Mouse (Mus musculus): ENCODE measurements around the gene Gm9195. TPM values are rescaled to one million over a fixed set of nuclear protein-coding genes. Genes with fewer than 3 reads are reported as not detected.

Gene Gm9195
- not detected in 2 replicates for polyA plus RNA-seq (2016; fragmentation: Nextera tagmentation; extraction: Ambion mirVana)

GRCm38 (mm10) chr14:72491738-72492137 lies at the start of gene Gm9195:
Gm9195 (minus strand) TSS chr14:72491838.
- 83% methylated on average over 5 of the region's 5 CpGs for WGBS

GRCm38 (mm10) chr14:72536392-72537017 lies 44.9 kb upstream of the Gm9195 start:
- no peak for ATAC-seq (ENCODE audit: insufficient number of reproducible peaks, insufficient read depth, low FRiP score, low TSS enrichment)
- Histone ChIP-seq H3K27ac (no peak overlapping the region), H3K36me3 (peaks cover 18% of the 10 kb centered on the region), H3K27me3 (peaks cover 17% of the 10 kb centered on the region), H3K4me3 (no peak overlapping the region), H3K9me3 (no peaks in the 10 kb centered on the region), H3K9ac (no peak overlapping the region), H3K4me1 (peaks cover 11% of the 10 kb centered on the region; the same call in 1 of the 2 replicates), H3K4me2 (replicated peaks) (no peak overlapping the region)
- 87% methylated on average over 5 of the region's 5 CpGs for WGBS

More at GRCm38 (mm10) chr14:72491738-72492137, at the start of gene Gm9195:
- Histone ChIP-seq H3K36me3 (no peaks in the 10 kb centered on the region), H3K4me3 (no peak within 1 kb of the TSS), H3K9me3 (no peaks in the 10 kb centered on the region), H3K27ac (no peak within 1 kb of the TSS), H3K27me3 (no peaks in the 10 kb centered on the region), H3K9ac (no peak within 1 kb of the TSS), H3K4me1 (0 out of 2 replicates have a peak, but pooled peaks cover 7% of the 10 kb centered on the region), H3K4me2 (replicated peaks) (no peak within 1 kb of the TSS)
- ATAC-seq (ENCODE audit: insufficient number of reproducible peaks, insufficient read depth, low FRiP score, low TSS enrichment), result no peak

- no peak overlapping the region for H3K9ac ChIP-seq
- H3K9me3 ChIP-seq, result no peaks in the 10 kb centered on the region
- peaks cover 11% of the 10 kb centered on the region; the same call in 1 of the 2 replicates for H3K4me1 ChIP-seq
- no peak overlapping the region for H3K4me3 ChIP-seq
- no peak overlapping the region for H3K4me2 ChIP-seq (replicated peaks)
- ATAC-seq (ENCODE audit: insufficient number of reproducible peaks, insufficient read depth, low FRiP score, low TSS enrichment), result no peak
- H3K36me3 ChIP-seq, result 0 out of 2 replicates have a peak, but pooled peaks cover under 1% of the 10 kb centered on the region
- H3K27me3 ChIP-seq, result peaks cover 32% of the 10 kb centered on the region
- WGBS, result 74% methylated on average over 7 of the region's 7 CpGs
- H3K27ac ChIP-seq, result no peak overlapping the region
Measured at GRCm38 (mm10) chr14:72533862-72534261, 42.2 kb upstream of the Gm9195 start.

- peaks cover 11% of the 10 kb centered on the region; the same call in 1 of the 2 replicates for H3K4me1 ChIP-seq
- peak overlapping the region; percentile 24; the same call in 1 of the 2 replicates for H3K9ac ChIP-seq
- peak; percentile 61; the same call in 1 of the 2 replicates for ATAC-seq (ENCODE audit: insufficient number of reproducible peaks, insufficient read depth, low FRiP score, low TSS enrichment)
- no peaks in the 10 kb centered on the region for H3K9me3 ChIP-seq
- peak overlapping the region; percentile 97 for H3K4me2 ChIP-seq (replicated peaks)
- H3K27ac ChIP-seq, result no peak overlapping the region
- no peaks in the 10 kb centered on the region for H3K36me3 ChIP-seq
- WGBS, result 5% methylated on average over 54 of the region's 54 CpGs
- H3K27me3 ChIP-seq, result peaks cover 32% of the 10 kb centered on the region
- peak overlapping the region; percentile 45 for H3K4me3 ChIP-seq
Measured at GRCm38 (mm10) chr14:72532028-72532917, 40.6 kb upstream of the Gm9195 start.

GRCm38 (mm10) chr14:72527126-72527525 lies 35.5 kb upstream of the Gm9195 start:
- Histone ChIP-seq H3K27ac (no peak overlapping the region), H3K9me3 (no peaks in the 10 kb centered on the region), H3K9ac (no peak overlapping the region), H3K4me3 (no peak overlapping the region), H3K4me1 (peaks cover 4% of the 10 kb centered on the region; the same call in 1 of the 2 replicates), H3K27me3 (peaks cover 21% of the 10 kb centered on the region), H3K36me3 (no peaks in the 10 kb centered on the region), H3K4me2 (replicated peaks) (no peak overlapping the region)
- no peak for ATAC-seq (ENCODE audit: insufficient number of reproducible peaks, insufficient read depth, low FRiP score, low TSS enrichment)
- WGBS, result 71% methylated on average over 1 of the region's 1 CpGs

GRCm38 (mm10) chr14:72519561-72519960 lies 27.9 kb upstream of the Gm9195 start:
- H3K9ac ChIP-seq, result no peak overlapping the region
- no peaks in the 10 kb centered on the region for H3K9me3 ChIP-seq
- H3K4me3 ChIP-seq, result no peak overlapping the region
- H3K27me3 ChIP-seq, result no peaks in the 10 kb centered on the region
- no peak overlapping the region for H3K4me2 ChIP-seq (replicated peaks)
- no peak overlapping the region for H3K27ac ChIP-seq
- 59% methylated on average over 2 of the region's 2 CpGs for whole genome bisulfite sequencing
- no peaks in the 10 kb centered on the region for H3K36me3 ChIP-seq
- ATAC-seq (ENCODE audit: insufficient number of reproducible peaks, insufficient read depth, low FRiP score, low TSS enrichment), result no peak
- H3K4me1 ChIP-seq, result no peaks in the 10 kb centered on the region

- Histone ChIP-seq H3K36me3 (no peaks in the 10 kb centered on the region), H3K27ac (no peak overlapping the region), H3K4me1 (no peaks in the 10 kb centered on the region), H3K9me3 (no peaks in the 10 kb centered on the region), H3K27me3 (no peaks in the 10 kb centered on the region), H3K4me3 (no peak overlapping the region), H3K4me2 (replicated peaks) (no peak overlapping the region), H3K9ac (no peak overlapping the region)
- no peak for ATAC-seq (ENCODE audit: insufficient number of reproducible peaks, insufficient read depth, low FRiP score, low TSS enrichment)
- 78% methylated on average over 6 of the region's 6 CpGs for WGBS
Measured at GRCm38 (mm10) chr14:72518786-72519185, 27.1 kb upstream of the Gm9195 start.

GRCm38 (mm10) chr14:72516376-72516775 lies 24.7 kb upstream of the Gm9195 start:
- Histone ChIP-seq H3K36me3 (no peaks in the 10 kb centered on the region), H3K4me2 (replicated peaks) (no peak overlapping the region), H3K9ac (no peak overlapping the region), H3K4me3 (no peak overlapping the region), H3K4me1 (no peaks in the 10 kb centered on the region), H3K27ac (no peak overlapping the region), H3K9me3 (no peaks in the 10 kb centered on the region), H3K27me3 (no peaks in the 10 kb centered on the region)
- ATAC-seq (ENCODE audit: insufficient number of reproducible peaks, insufficient read depth, low FRiP score, low TSS enrichment), result no peak
- WGBS, result 24% methylated on average over 5 of the region's 5 CpGs

GRCm38 (mm10) chr14:72506723-72507420 lies 15.2 kb upstream of the Gm9195 start:
- 0 out of 2 replicates have a peak, but pooled peaks have one; percentile 17 for ATAC-seq (ENCODE audit: insufficient number of reproducible peaks, insufficient read depth, low FRiP score, low TSS enrichment)
- Histone ChIP-seq H3K27me3 (no peaks in the 10 kb centered on the region), H3K9ac (0 out of 2 replicates have a peak overlapping the region, but pooled peaks have one; percentile 26), H3K4me2 (replicated peaks) (peak overlapping the region; percentile 59), H3K9me3 (no peaks in the 10 kb centered on the region), H3K4me3 (peak overlapping the region; percentile 33), H3K36me3 (no peaks in the 10 kb centered on the region), H3K4me1 (peaks cover 10% of the 10 kb centered on the region; the same call in 1 of the 2 replicates), H3K27ac (no peak overlapping the region)
- WGBS, result 15% methylated on average over 11 of the region's 11 CpGs

- Histone ChIP-seq H3K9me3 (no peaks in the 10 kb centered on the region), H3K27ac (no peak overlapping the region), H3K4me2 (replicated peaks) (peak overlapping the region; percentile 59), H3K27me3 (no peaks in the 10 kb centered on the region), H3K4me3 (peak overlapping the region; percentile 33), H3K4me1 (peaks cover 10% of the 10 kb centered on the region; the same call in 1 of the 2 replicates), H3K36me3 (no peaks in the 10 kb centered on the region), H3K9ac (peak overlapping the region; percentile 26; the same call in 1 of the 2 replicates)
- ATAC-seq (ENCODE audit: insufficient number of reproducible peaks, insufficient read depth, low FRiP score, low TSS enrichment), result peak; percentile 79
- WGBS, result 7% methylated on average over 12 of the region's 12 CpGs
Measured at GRCm38 (mm10) chr14:72506018-72506722, 14.5 kb upstream of the Gm9195 start.

- ATAC-seq (ENCODE audit: insufficient number of reproducible peaks, insufficient read depth, low FRiP score, low TSS enrichment), result no peak
- Histone ChIP-seq H3K4me1 (peaks cover 10% of the 10 kb centered on the region; the same call in 1 of the 2 replicates), H3K4me3 (no peak overlapping the region), H3K4me2 (replicated peaks) (no peak overlapping the region), H3K9ac (no peak overlapping the region), H3K27ac (no peak overlapping the region), H3K27me3 (no peaks in the 10 kb centered on the region), H3K9me3 (no peaks in the 10 kb centered on the region), H3K36me3 (no peaks in the 10 kb centered on the region)
- 81% methylated on average over 1 of the region's 1 CpGs for WGBS
Measured at GRCm38 (mm10) chr14:72504985-72505384, 13.3 kb upstream of the Gm9195 start.
